Mouse (Mus musculus) lung, embryonic 15.5 days (tissue): ENCODE measurements around the gene Abcf2. TPM values are rescaled to one million over a fixed set of nuclear protein-coding genes. Genes with fewer than 3 reads are reported as not detected.

Experiments used
- ATAC-seq: fragments of 200-750 bp; cut with Nextera tagmentation; 2 replicates; pipeline ENCODE4 v1.8.0; 2017; ENCODE audit warnings: moderate number of reproducible peaks, borderline replicate concordance; ENCODE audit not compliant: low FRiP score, low TSS enrichment; ENCODE audit errors: extremely low read depth
- H3K27ac ChIP-seq: fragments of 300-500 bp; sonication (generic); 2 replicates; pipeline ENCODE4 v1.5.1; 2015; ENCODE audit warnings: moderate library complexity, mild to moderate bottlenecking, inconsistent platforms
- H3K27me3 ChIP-seq: fragments of 300-500 bp; sonication (generic); 2 replicates; pipeline ENCODE4 v1.6.1; 2015; ENCODE audit warnings: inconsistent platforms
- H3K36me3 ChIP-seq: fragments of 300-500 bp; sonication (generic); 2 replicates; pipeline ENCODE4 v1.6.1; 2015; ENCODE audit warnings: inconsistent platforms
- H3K4me1 ChIP-seq: fragments of 300-500 bp; sonication (generic); 2 replicates; pipeline ENCODE4 v1.6.1; 2015; ENCODE audit warnings: inconsistent platforms
- H3K4me2 ChIP-seq: fragments of 300-500 bp; sonication (generic); 2 replicates; pipeline ENCODE4 v1.6.1; 2015; ENCODE audit warnings: inconsistent platforms, mild to moderate bottlenecking, moderate library complexity
- H3K4me3 ChIP-seq: fragments of 300-500 bp; sonication (generic); 2 replicates; pipeline ENCODE4 v1.5.1; 2015; ENCODE audit warnings: mild to moderate bottlenecking, inconsistent platforms
- H3K9ac ChIP-seq: fragments of 300-500 bp; sonication (generic); 2 replicates; pipeline ENCODE4 v1.6.1; 2015; ENCODE audit warnings: inconsistent platforms
- H3K9me3 ChIP-seq: fragments of 300-500 bp; sonication (generic); 2 replicates; pipeline ENCODE4 v1.6.1; 2016; ENCODE audit warnings: inconsistent platforms
- WGBS: fragments of 180-500 bp; shearing (Covaris S2); methylation state at CpG from one replicate; pipeline ENCODE4 v1.1.7; 2015; 5-methylcytosine and 5-hydroxymethylcytosine counted together
- microRNA counts: library from miRNA; unstranded; fragments of <30 nt; microRNA quantifications from one replicate; lab custom pipeline; 2016
- microRNA-seq: library from miRNA; unstranded; fragments of <30 nt; microRNA quantifications from one replicate; pipeline ENCODE4, GENCODE M21; 2016
- polyA plus RNA-seq: library from polyadenylated mRNA; unstranded; fragments of >200 nt; fragmentation: Nextera tagmentation; extraction: Ambion mirVana; gene quantifications from 2 replicates; pipeline ENCODE4 v1.2.1, GENCODE M21; 2015

Abcf2 gene
- polyA plus RNA-seq, 1 experiment from 2014 or later, result 110 TPM

DNA sequence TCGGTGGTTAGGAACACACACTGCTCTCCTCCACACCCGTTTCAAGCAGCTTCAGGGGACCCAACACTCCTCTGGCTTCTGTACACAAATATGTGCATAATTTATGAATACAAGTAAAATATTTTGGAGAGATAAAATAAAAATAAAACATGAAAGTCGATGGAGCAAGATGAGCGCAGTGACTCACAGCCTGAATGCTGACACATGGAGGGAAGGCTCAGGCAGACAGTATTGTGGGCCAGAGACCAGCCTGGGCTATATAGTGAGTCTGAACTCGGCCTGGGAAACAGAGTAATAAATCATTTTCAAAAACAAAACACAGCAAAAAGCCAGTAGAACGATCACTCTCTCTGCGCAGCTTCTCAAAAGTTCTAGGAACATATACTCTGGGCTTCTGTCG is 55.9 kb downstream of the Abcf2 start:
- no peak for ATAC-seq
- H3K9ac ChIP-seq, result no peak overlapping the region
- H3K9me3 ChIP-seq, result no peaks in the 10 kb centered on the region
- peaks cover 73% of the 10 kb centered on the region for H3K27me3 ChIP-seq
- H3K4me3 ChIP-seq, result no peak overlapping the region
- no peak overlapping the region for H3K4me2 ChIP-seq
- no peaks in the 10 kb centered on the region for H3K36me3 ChIP-seq
- no peak overlapping the region for H3K27ac ChIP-seq
- WGBS, result 49% methylated on average over 8 of the region's 8 CpGs
- peaks cover 6% of the 10 kb centered on the region for H3K4me1 ChIP-seq

MicroRNAs within 50 kb of the gene (microRNA counts, 519-probe panel; counts per million panel counts)
- microRNA mmu-miR-671-3p (lab: Ali Mortazavi, UCI), result 2,130 counts per million, percentile 23 among the panel's probes with 10 or more counts
- microRNA mmu-miR-671-5p (lab: Ali Mortazavi, UCI), result 19.7 counts per million

Small RNAs within 50 kb of the gene (microRNA-seq; reads per million reads assigned to microRNA genes)
- gene Mir671, result 488 reads per million, percentile 70 among the genes with 10 or more reads in this experiment

Other genes with a start within 250 kb of the Abcf2 start
- gene Kcnh2, start 225.9 kb downstream of the Abcf2 start, polyA plus RNA-seq, result 6.0 and 7.0 TPM in 2 replicates
- 17.1 and 18.8 TPM in 2 replicates for gene Nos3, start 212.7 kb downstream of the Abcf2 start, polyA plus RNA-seq
- 0.64 and 0.77 TPM in 2 replicates for gene Atg9b, start 185.3 kb downstream of the Abcf2 start, polyA plus RNA-seq
- gene Abcb8, start 183.8 kb downstream of the Abcf2 start, polyA plus RNA-seq, result 44.7 and 49.6 TPM in 2 replicates
- 0.16 TPM in 2 replicates for gene Asic3, start 164.1 kb downstream of the Abcf2 start, polyA plus RNA-seq
- gene Cdk5, start 153.9 kb downstream of the Abcf2 start, polyA plus RNA-seq, result 38.6 and 43.4 TPM in 2 replicates
- gene Slc4a2, start 153.6 kb downstream of the Abcf2 start, polyA plus RNA-seq, result 40.4 and 44.4 TPM in 2 replicates
- gene Fastk, start 132.2 kb downstream of the Abcf2 start, polyA plus RNA-seq, result 91.2 and 96.3 TPM in 2 replicates
- 15.9 and 18.7 TPM in 2 replicates for gene Tmub1, start 129.6 kb downstream of the Abcf2 start, polyA plus RNA-seq
- gene Agap3, start 125.3 kb downstream of the Abcf2 start, polyA plus RNA-seq, result 41.3 and 42.8 TPM in 2 replicates
- not detected in 2 replicates for gene Gbx1, start 50.3 kb downstream of the Abcf2 start, polyA plus RNA-seq
- 0.36 and 0.59 TPM in 2 replicates for gene Asb10, start 36.5 kb downstream of the Abcf2 start, polyA plus RNA-seq
- gene 4931409K22Rik, start 20.7 kb downstream of the Abcf2 start, polyA plus RNA-seq, result not detected in 2 replicates
- gene Chpf2, start 9.3 kb upstream of the Abcf2 start, polyA plus RNA-seq, result 21.7 and 21.8 TPM in 2 replicates
- gene Smarcd3, start 46.9 kb upstream of the Abcf2 start, polyA plus RNA-seq, result 28.5 and 29.7 TPM in 2 replicates
- gene Nub1, start 108.1 kb upstream of the Abcf2 start, polyA plus RNA-seq, result 33.5 and 33.9 TPM in 2 replicates
- 36.3 and 37.2 TPM in 2 replicates for gene Wdr86, start 153.3 kb upstream of the Abcf2 start, polyA plus RNA-seq
- 2.0 and 2.2 TPM in 2 replicates for gene Crygn, start 180.5 kb upstream of the Abcf2 start, polyA plus RNA-seq